Comparison of ENCODE assay signal across 11 mouse cellular contexts in the genomic region with DNA sequence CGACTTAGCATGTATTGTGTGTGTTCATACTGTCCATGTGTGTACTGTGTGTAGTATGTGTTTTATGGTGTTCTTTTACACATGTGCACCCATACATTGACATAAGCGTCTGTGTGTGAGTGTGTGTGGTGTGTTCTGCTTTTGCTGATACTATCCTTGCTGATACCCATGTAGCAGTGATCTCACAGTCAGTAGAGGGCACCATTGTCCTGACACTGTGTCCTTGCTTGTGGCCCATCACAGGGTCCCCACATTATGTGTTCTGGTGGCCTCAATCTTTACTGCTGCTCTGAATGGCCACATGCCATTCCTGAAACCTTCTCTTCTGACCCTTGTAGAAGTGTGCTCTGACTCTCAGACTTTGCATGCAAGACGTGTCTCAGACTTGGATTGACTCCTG. TPM values are rescaled to one million over a fixed set of nuclear protein-coding genes. Genes with fewer than 3 reads are reported as not detected.
A peak's percentile ranks its signal among the peaks of the same experiment; 100 is the strongest.
DNase-seq lines count a peak whose midpoint lies in the region; ATAC-seq and TF ChIP-seq lines count a peak whose summit lies in the region.
"Had no signal": no experiment of that assay in that cellular context is flagged by ENCODE, and none has a peak within 500 bp of the region (broad histone marks: within the 10 kb centered on the region; RNA-seq: fewer than 3 reads in every experiment).

No protein-coding gene starts in this region.

- H3K4me3 ChIP-seq in kidney, postnatal 0 days (replicated peaks; ENCODE audit: low read depth, low read length), result no peak overlapping the region
- no peak overlapping the region for H3K4me3 ChIP-seq in cortical plate, adult 2 months (ENCODE audit: insufficient read depth, low read length)
- H3K4me3 ChIP-seq: erythroblast, embryonic 14.5 days; kidney, embryonic 15.5 days had no signal

- no peaks in the 10 kb centered on the region for H3K4me1 ChIP-seq in kidney, postnatal 0 days (replicated peaks; ENCODE audit: insufficient read depth, low read length)
- H3K4me1 ChIP-seq in cortical plate, adult 2 months (ENCODE audit: control insufficient read depth, insufficient read depth, low read length), result peaks cover 10% of the 10 kb centered on the region
- H3K4me1 ChIP-seq: kidney, embryonic 15.5 days had no signal

- WGBS in kidney, postnatal 0 days, result 83% methylated on average over 3 of the region's 3 CpGs

- peak; percentile 42 to 50 for DNase-seq in cerebellum, postnatal 14 days
- DNase-seq in cerebellum, adult 9-11 months, result no peak
- no peak for DNase-seq in kidney, postnatal 0 days (ENCODE audit: low spot score)
- DNase-seq in kidney, adult 8-10 months, result no peak
- peak; percentile 9 for DNase-seq in 3T3-L1 (ENCODE audit: low read depth, low spot score)
- no peak for DNase-seq in adrenal gland, postnatal 10 days
- no peak for DNase-seq in B cell, adult 2 months
- DNase-seq: layer of hippocampus, postnatal 36 days had no signal

- H3K27ac ChIP-seq in kidney, postnatal 0 days, result no peak overlapping the region
- H3K27ac ChIP-seq in cortical plate, adult 2 months (ENCODE audit: insufficient read depth, low read length), result no peak overlapping the region
- H3K27ac ChIP-seq: kidney, embryonic 15.5 days had no signal

- H3K9me3 ChIP-seq in kidney, postnatal 0 days (replicated peaks; ENCODE audit: low read length), result no peaks in the 10 kb centered on the region
- H3K9me3 ChIP-seq: kidney, embryonic 15.5 days had no signal

- peak; percentile 59 for TF ChIP-seq CTCF in kidney, postnatal 0 days (IDR thresholded peaks at IDR 0.05; ENCODE audit: low read depth)
- TF ChIP-seq CTCF in cortical plate, adult 2 months (IDR thresholded peaks at IDR 0.05; ENCODE audit: extremely low read depth, insufficient read depth, low read length), result peak; percentile 58

- no peak overlapping the region for H3K4me2 ChIP-seq in kidney, postnatal 0 days (ENCODE audit: low read length)
- H3K4me2 ChIP-seq: kidney, embryonic 15.5 days had no signal

- no peaks in the 10 kb centered on the region for H3K27me3 ChIP-seq in kidney, postnatal 0 days (ENCODE audit: insufficient read depth, low read length)
- H3K27me3 ChIP-seq: kidney, embryonic 15.5 days had no signal

- no peaks in the 10 kb centered on the region for H3K36me3 ChIP-seq in kidney, postnatal 0 days (ENCODE audit: insufficient read depth, low read length)
- H3K36me3 ChIP-seq: kidney, embryonic 15.5 days had no signal

- H3K9ac ChIP-seq in kidney, postnatal 0 days (ENCODE audit: low read depth, low read length), result no peak overlapping the region
- H3K9ac ChIP-seq: kidney, embryonic 15.5 days had no signal

- TF ChIP-seq POLR2A in cortical plate, adult 2 months (IDR thresholded peaks at IDR 0.05; ENCODE audit: extremely low read depth, insufficient read depth, low read length), result no peak

- ATAC-seq in kidney, postnatal 0 days (replicated peaks; ENCODE audit: low FRiP score, low read depth), result no peak

RNA-seq across cellular contexts. Expression of gene Eipr1, which starts 22.2 kb away (rescaled TPM):
- 34.8 and 35.3 TPM in 2 replicates for polyA plus RNA-seq in kidney, postnatal 0 days (2015; fragmentation: Nextera tagmentation; extraction: Ambion mirVana)
- 60.0 and 60.1 TPM in 2 replicates for polyA plus RNA-seq in cortical plate, adult 2 months (2012; rRNA removed)
- total RNA-seq in adrenal gland, postnatal 10 days (2021), result 10 to 100 TPM; 14.8 to 15.5 TPM

RNA-seq across cellular contexts. Expression of gene Trappc12, which starts 23.5 kb away (rescaled TPM):
- polyA plus RNA-seq in kidney, postnatal 0 days (2015; fragmentation: Nextera tagmentation; extraction: Ambion mirVana), result 29.5 TPM in 2 replicates
- polyA plus RNA-seq in cortical plate, adult 2 months (2012; rRNA removed), result 59.7 TPM in 2 replicates
- total RNA-seq in adrenal gland, postnatal 10 days (2021), result 10 to 100 TPM; 29.0 to 37.3 TPM

Comparison
In these comparisons a context has a peak if more than half of its experiments do, and no peak if none do; other contexts are left out.
1. DNase-seq: peak in cerebellum, postnatal 14 days (2 of 2) and 3T3-L1 (single experiment); none in cerebellum, adult 9-11 months (single experiment), kidney, postnatal 0 days (single experiment), kidney, adult 8-10 months (0 of 2), adrenal gland, postnatal 10 days (single experiment) and B cell, adult 2 months (0 of 2).